Mouse (Mus musculus) E14TG2a.4 (cell line): Measurements from ENCODE around the gene Cmip.

ENCODE experiments used
- CTCF ChIP-seq: conservative IDR thresholded peaks from 2 replicates; pipeline ENCODE4 v1.5.1; 2014; ENCODE audit warnings: low read length
- NANOG ChIP-seq: IDR thresholded peaks from 2 replicates; pipeline ENCODE4 v1.6.1; 2014; ENCODE audit warnings: borderline replicate concordance, low read length, mixed read lengths
- POU5F1 ChIP-seq: IDR thresholded peaks from 2 replicates; pipeline ENCODE4 v1.6.1; 2014; ENCODE audit warnings: low read length, borderline replicate concordance

DNA sequence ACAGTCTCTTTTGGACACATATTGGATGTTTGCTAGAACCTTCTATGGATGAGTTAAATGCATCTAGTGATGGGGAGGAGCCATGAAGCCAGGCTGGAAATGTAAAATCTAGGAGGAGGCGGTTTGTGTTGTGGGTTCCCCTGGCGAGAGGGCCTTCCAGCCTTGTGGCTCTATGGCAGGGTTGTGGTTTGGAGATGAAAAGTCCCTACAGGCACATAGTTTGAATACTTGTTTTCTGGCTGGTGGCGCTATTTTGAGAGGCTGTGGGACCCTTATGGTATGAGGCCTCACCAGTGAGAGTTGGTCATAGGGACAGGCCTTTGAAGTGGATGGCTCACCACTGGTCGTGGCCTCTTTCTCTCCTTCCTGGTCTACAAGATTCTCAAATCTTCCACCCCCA is 95.2 kb downstream of the Cmip start:
- TF ChIP-seq CTCF: no peak
- TF ChIP-seq POU5F1: no peak
- no peak for TF ChIP-seq NANOG
